Mouse (Mus musculus) hindbrain, embryonic 11.5 days (tissue): Measurements from ENCODE around the gene Dcakd. TPM values are rescaled to one million over a fixed set of nuclear protein-coding genes. Genes with fewer than 3 reads are reported as not detected.
"Not testable (repeated sequence)": the region's sequence is repeated elsewhere in the genome, so short reads cannot be mapped to it uniquely, and the experiment has no call there.

Experiments used
- ATAC-seq: fragments of 200-750 bp; cut with Nextera tagmentation; 2 replicates; pipeline ENCODE4 v1.8.0; 2017; ENCODE audit warnings: mild to moderate bottlenecking, moderate TSS enrichment, moderate library complexity; ENCODE audit not compliant: low FRiP score
- DNase-seq: peaks from one replicate; pipeline ENCODE4 v3.0.0-alpha.2; 2015; ENCODE audit warnings: low spot score
- H3K27ac ChIP-seq: fragments of 300-500 bp; sonication (generic); 2 replicates; pipeline ENCODE4 v1.5.1; 2014; ENCODE audit warnings: mild to moderate bottlenecking, low read depth, low read length
- H3K27me3 ChIP-seq: fragments of 300-500 bp; sonication (generic); 2 replicates; pipeline ENCODE4 v1.6.1; 2014; ENCODE audit warnings: mild to moderate bottlenecking, low read length, moderate library complexity, mixed read lengths; ENCODE audit not compliant: control insufficient read depth, insufficient read depth
- H3K36me3 ChIP-seq: fragments of 300-500 bp; sonication (generic); 2 replicates; pipeline ENCODE4 v1.6.1; 2014; ENCODE audit warnings: mild to moderate bottlenecking, low read length, moderate library complexity, mixed read lengths; ENCODE audit not compliant: control insufficient read depth, insufficient read depth
- H3K4me1 ChIP-seq: fragments of 300-500 bp; sonication (generic); replicated peaks from 2 replicates; pipeline ENCODE4 v1.6.1; 2014; ENCODE audit warnings: low read length, mixed read lengths; ENCODE audit not compliant: control insufficient read depth, insufficient read depth
- H3K4me2 ChIP-seq: fragments of 300-500 bp; sonication (generic); replicated peaks from 2 replicates; pipeline ENCODE4 v1.6.1; 2014; ENCODE audit warnings: mild to moderate bottlenecking, low read depth, low read length
- H3K4me3 ChIP-seq: fragments of 300-500 bp; sonication (generic); 2 replicates; pipeline ENCODE4 v1.5.1; 2014; ENCODE audit warnings: low read depth, low read length
- H3K9ac ChIP-seq: fragments of 300-500 bp; sonication (generic); 2 replicates; pipeline ENCODE4 v1.6.1; 2014; ENCODE audit warnings: low read depth, low read length
- H3K9me3 ChIP-seq: fragments of 300-500 bp; sonication (generic); 2 replicates; pipeline ENCODE4 v1.6.1; 2016; ENCODE audit warnings: low read length; ENCODE audit not compliant: control insufficient read depth
- WGBS: fragments of 180-500 bp; shearing (Covaris S2); extraction: QIAGEN DNeasy Blood & Tissue Kit; methylation state at CpG from one replicate; pipeline ENCODE4 v1.1.7; 2014; 5-methylcytosine and 5-hydroxymethylcytosine counted together
- polyA plus RNA-seq: library from polyadenylated mRNA; unstranded; fragments of >200 nt; fragmentation: Nextera tagmentation; extraction: Ambion mirVana; gene quantifications from 2 replicates; pipeline ENCODE4 v1.2.1, GENCODE M21; 2014

The Dcakd gene
- polyA plus RNA-seq, 1 experiment from 2014 or later: 229 TPM

DNA sequence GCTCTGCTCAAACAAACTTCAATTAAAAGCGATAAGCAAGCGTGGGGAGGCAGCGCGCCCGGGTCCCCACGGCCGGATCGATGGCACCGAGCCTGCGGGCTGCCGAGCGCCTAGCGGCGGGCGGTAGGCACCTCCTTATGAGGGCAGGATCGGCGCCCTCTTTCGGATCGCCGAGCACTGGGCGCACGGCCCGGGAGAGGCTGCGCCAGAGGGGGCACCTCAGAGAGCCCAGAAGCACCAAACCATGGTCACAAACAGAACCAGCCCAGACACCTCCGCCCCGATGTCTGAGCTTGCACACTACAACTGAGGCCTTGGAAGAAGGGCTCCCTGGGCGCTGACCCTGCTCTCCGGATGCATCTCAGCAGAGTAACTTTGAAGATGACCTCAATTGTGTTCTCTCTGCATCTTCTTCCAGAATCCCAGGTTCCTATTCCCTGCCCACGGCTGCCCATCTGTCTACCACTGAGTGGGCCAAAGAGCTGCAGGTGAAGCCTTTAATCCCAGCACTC is 37.9 kb downstream of the Dcakd start:
- H3K4me2 ChIP-seq: peak overlapping the region; percentile 71
- H3K4me3 ChIP-seq: peak overlapping the region; percentile 36
- WGBS: 2% methylated on average over 29 of the region's 29 CpGs
- no peak for DNase-seq
- no peaks in the 10 kb centered on the region for H3K36me3 ChIP-seq
- H3K27me3 ChIP-seq: peaks cover 27% of the 10 kb centered on the region
- H3K27ac ChIP-seq: no peak overlapping the region
- no peaks in the 10 kb centered on the region for H3K9me3 ChIP-seq
- peak overlapping the region; percentile 37 for H3K9ac ChIP-seq
- no peak for ATAC-seq
- H3K4me1 ChIP-seq: peaks cover 6% of the 10 kb centered on the region

DNA sequence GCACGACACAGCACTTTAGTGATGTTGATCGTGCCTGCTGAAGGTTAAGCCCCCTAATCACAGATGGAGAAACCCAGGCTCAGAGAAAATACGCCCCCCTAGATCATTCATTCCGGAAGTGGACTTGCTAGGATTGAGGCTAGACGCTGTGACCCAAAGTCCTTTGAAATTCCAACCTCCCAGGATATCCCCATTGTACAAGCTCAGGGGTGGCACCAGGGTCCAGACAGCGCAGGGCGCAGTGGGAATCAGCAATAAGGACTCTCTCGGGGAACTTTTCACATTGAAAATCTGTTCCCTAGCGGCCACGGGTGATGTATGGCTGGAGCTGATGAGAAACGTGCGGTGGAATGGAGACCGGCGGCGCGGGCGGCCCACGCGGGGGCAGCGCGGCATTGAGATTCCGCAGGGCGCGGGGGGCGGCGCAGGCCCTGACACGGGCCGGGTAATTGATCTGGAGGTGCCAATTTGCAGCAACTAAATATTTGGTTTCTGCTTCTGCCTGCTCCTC is 38.4 kb downstream of the Dcakd start:
- peak; percentile 63 for DNase-seq
- H3K4me1 ChIP-seq: peaks cover 6% of the 10 kb centered on the region
- 4% methylated on average over 28 of the region's 28 CpGs for WGBS

DNA sequence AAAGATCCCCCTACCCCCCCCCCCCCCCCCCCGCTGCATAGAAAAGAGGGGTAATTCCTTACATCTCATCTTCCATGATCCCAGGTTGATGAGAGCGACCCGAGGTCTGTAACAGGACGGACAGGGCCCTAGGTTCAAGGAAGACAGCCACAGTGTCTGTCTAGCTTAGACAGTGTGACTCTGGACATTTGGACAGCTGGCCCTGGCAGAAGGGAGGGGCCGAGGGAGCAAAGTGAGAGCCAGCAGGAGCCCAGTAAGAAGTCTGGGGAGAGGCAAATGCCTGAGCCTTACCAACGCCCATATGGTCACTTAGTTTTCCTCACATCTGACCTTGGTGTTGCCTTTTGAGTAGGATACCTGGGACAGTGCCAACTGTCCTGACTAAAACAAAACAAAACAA is 43.0 kb downstream of the Dcakd start:
- Histone ChIP-seq H3K4me3 (no peak overlapping the region), H3K9ac (no peak overlapping the region), H3K36me3 (no peaks in the 10 kb centered on the region), H3K4me2 (no peak overlapping the region), H3K4me1 (no peaks in the 10 kb centered on the region), H3K27me3 (peaks cover 15% of the 10 kb centered on the region), H3K9me3 (no peaks in the 10 kb centered on the region), H3K27ac (no peak overlapping the region)
- DNase-seq (no peak), ATAC-seq (no peak)
- 62% methylated on average over 6 of the region's 6 CpGs for WGBS

More for the DNA sequence above, 38.4 kb downstream of the Dcakd start:
- Histone ChIP-seq H3K9me3 (no peaks in the 10 kb centered on the region), H3K27ac (no peak overlapping the region), H3K9ac (peak overlapping the region; percentile 37), H3K4me3 (peak overlapping the region; percentile 36), H3K27me3 (peaks cover 27% of the 10 kb centered on the region), H3K4me2 (peak overlapping the region; percentile 71), H3K36me3 (no peaks in the 10 kb centered on the region)
- no peak for ATAC-seq

DNA sequence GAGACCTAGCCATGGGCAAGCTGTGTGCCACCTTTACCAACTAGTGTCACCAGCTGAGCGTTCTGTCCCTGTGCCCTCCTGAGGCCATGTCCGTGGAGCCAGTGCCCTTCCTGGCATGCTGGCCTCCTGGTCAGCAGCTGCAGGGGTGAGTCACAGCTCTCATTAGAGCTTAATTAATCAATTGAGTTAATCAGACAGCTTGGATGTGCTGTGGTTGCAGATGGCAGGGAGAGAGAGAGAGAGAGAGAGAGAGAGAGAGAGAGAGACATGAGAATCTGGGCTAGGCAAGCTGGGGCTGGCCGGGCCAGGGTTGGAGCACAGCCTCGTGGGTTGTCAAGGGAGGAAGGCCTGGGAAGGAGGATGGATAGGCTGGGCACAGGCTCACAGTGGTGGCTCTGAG is 43.5 kb downstream of the Dcakd start:
- no peak overlapping the region for H3K9ac ChIP-seq
- ATAC-seq (no peak), DNase-seq (no peak)
- 58% methylated on average over 4 of the region's 4 CpGs for WGBS
- H3K27ac ChIP-seq: no peak overlapping the region
- no peak overlapping the region for H3K4me2 ChIP-seq
- H3K36me3 ChIP-seq: no peaks in the 10 kb centered on the region
- H3K9me3 ChIP-seq: no peaks in the 10 kb centered on the region
- no peaks in the 10 kb centered on the region for H3K4me1 ChIP-seq
- H3K4me3 ChIP-seq: no peak overlapping the region
- H3K27me3 ChIP-seq: peaks cover 10% of the 10 kb centered on the region

DNA sequence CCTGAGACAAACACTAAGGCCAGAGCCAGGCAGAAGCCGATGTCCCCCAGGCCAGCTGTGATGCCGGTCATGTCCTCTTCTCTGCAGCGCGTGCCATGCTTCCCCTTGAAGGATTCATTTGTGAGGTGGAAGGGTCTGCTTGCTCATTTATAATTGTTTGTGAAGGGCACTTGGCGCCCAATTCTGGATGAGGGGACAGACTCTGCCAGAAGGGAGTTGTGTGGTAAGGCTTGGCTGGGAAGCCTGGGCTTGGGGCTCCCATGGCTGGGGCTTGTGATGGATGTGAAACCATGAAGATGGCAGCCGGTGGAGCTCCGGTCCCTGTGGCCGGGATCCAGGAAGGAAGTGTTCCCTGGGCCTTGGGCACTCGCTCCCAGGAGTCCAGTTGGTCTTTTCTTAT is 44.0 kb downstream of the Dcakd start:
- no peak overlapping the region; the same call in 1 of the 2 replicates for H3K4me3 ChIP-seq
- no peaks in the 10 kb centered on the region for H3K36me3 ChIP-seq
- WGBS: 87% methylated on average over 9 of the region's 9 CpGs
- H3K9ac ChIP-seq: no peak overlapping the region
- ATAC-seq: no peak
- DNase-seq: no peak
- no peaks in the 10 kb centered on the region for H3K4me1 ChIP-seq
- peaks cover 6% of the 10 kb centered on the region for H3K27me3 ChIP-seq
- H3K4me2 ChIP-seq: no peak overlapping the region
- no peaks in the 10 kb centered on the region for H3K9me3 ChIP-seq
- no peak overlapping the region for H3K27ac ChIP-seq

DNA sequence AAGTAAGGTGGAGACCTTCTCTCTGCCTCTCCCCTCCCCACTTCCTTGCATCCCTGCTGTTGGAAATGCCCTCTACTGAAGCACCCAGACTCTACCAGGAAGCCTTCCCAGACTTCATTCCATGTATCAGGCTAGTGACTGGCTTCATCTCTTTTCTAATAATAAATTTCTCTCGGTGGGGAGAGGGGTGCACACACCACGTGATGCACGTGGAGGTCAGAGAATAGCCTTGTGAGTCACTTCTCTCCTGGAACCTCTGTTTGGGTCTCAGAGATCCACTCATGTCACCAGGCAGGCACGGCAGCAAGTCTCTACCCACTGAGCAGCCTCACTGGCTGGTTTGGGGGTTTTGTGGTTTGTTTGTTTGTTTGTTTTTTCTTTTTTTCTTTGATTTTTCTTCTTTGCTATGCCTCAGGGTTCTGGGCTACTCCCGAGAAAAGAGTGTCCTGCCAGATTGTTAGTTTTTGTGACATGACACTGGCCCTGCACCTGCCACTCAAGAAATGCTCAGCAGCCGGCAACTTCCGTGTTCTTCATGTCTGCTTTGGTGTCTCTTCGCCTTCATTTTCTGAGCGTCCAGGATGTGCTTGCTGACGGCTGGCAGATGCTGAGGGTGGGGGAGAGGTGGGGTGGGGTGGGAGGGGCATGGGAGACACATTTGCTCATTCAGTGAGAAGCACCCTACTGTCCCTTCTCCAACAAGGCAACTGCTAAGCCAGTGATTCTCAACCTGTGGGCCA is 46.8 kb downstream of the Dcakd start:
- no peak overlapping the region for H3K9ac ChIP-seq
- no peaks in the 10 kb centered on the region for H3K27me3 ChIP-seq
- no peak for DNase-seq
- no peaks in the 10 kb centered on the region for H3K36me3 ChIP-seq
- 63% methylated on average over 10 of the region's 10 CpGs for WGBS
- no peak overlapping the region for H3K27ac ChIP-seq
- ATAC-seq: no peak
- no peak overlapping the region for H3K4me2 ChIP-seq
- H3K9me3 ChIP-seq: no peaks in the 10 kb centered on the region
- no peaks in the 10 kb centered on the region for H3K4me1 ChIP-seq
- no peak overlapping the region for H3K4me3 ChIP-seq

DNA sequence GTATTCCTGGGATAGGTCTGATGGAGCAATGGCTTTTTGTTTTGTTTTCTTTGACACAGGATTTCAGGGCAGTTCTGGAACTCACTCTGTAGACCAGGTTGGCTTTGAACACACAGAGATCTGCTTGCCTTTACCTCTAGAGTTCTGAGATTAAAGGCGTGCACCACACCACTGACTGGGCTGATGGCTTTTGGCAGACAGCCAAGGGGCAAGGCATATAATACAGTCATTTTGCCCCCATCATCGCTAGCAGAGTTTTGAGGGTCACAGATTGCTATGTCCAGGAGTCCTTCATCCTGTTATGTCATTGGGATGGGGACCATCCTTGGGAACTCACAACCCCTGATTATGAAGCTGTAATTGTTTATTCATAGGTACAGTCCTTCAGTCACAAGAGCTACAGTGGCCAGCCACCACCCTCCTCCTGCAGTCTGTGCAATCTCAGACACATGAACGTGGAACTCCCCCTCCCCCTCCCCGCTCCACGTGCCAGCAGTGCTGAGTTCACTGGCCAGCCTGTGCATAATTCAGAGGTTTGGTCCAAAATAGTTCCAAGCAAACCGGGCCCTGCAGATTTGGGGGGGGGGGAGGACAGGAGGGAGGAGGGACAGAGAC is 50.0 kb downstream of the Dcakd start:
- ATAC-seq: no peak
- WGBS: 63% methylated on average over 6 of the region's 6 CpGs

DNA sequence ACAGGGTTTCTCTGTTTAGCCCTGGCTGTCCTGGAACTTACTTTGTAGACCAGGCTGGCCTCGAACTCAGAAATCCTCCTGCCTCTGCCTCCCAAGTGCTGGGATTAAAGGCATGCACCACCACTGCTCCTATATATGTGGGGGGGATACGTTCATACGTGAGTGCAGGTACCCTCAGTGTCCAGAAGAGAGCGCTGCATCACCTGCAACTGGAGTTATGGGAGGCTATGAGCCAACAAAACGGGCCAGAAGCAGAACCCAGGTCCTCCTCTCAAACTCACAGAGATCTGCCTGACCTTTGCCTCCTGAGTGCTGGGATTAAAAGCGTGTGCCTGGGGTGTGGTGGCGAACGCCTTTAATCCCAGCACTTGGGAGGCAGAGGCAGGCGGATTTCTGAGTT is 52.2 kb downstream of the Dcakd start:
- not testable (repeated sequence) for H3K4me3 ChIP-seq, H3K4me1 ChIP-seq, H3K27ac ChIP-seq, ATAC-seq, DNase-seq, H3K9ac ChIP-seq, H3K9me3 ChIP-seq, H3K36me3 ChIP-seq, H3K4me2 ChIP-seq, H3K27me3 ChIP-seq
- WGBS: 85% methylated on average over 9 of the region's 9 CpGs

More for the DNA sequence above, 50.0 kb downstream of the Dcakd start:
- Histone ChIP-seq H3K4me2 (no peak overlapping the region), H3K27me3 (no peaks in the 10 kb centered on the region), H3K36me3 (no peaks in the 10 kb centered on the region), H3K9ac (no peak overlapping the region), H3K27ac (no peak overlapping the region), H3K4me3 (no peak overlapping the region), H3K9me3 (no peaks in the 10 kb centered on the region), H3K4me1 (no peaks in the 10 kb centered on the region)
- no peak for DNase-seq
